Mouse (Mus musculus): ENCODE data around the gene Brpf3.

Brpf3 gene

GRCm38 (mm10) chr17:28872322-28872721, 71.4 kb downstream of the Brpf3 start:
- DNase-seq (ENCODE audit: low spot score in 2 of 2), result no peak

GRCm38 (mm10) chr17:28874216-28874615, 73.3 kb downstream of the Brpf3 start:
- no peak for DNase-seq (ENCODE audit: low spot score in 2 of 2)

GRCm38 (mm10) chr17:28874825-28875224, 73.9 kb downstream of the Brpf3 start:
- DNase-seq (ENCODE audit: low spot score in 2 of 2), result no peak

- DNase-seq (ENCODE audit: low spot score in 2 of 2), result peak; percentile 51 to 61
Observed at GRCm38 (mm10) chr17:28875316-28875715, 74.4 kb downstream of the Brpf3 start.

- DNase-seq (ENCODE audit: low spot score in 2 of 2), result no peak
Observed at GRCm38 (mm10) chr17:28876331-28876730, 75.4 kb downstream of the Brpf3 start.

- DNase-seq (ENCODE audit: low spot score in 2 of 2), result peak in 1 of 2 experiments; percentile 33
Observed at GRCm38 (mm10) chr17:28876821-28877220, 75.9 kb downstream of the Brpf3 start.

- peak; percentile 54 to 72 for DNase-seq (ENCODE audit: low spot score in 2 of 2)
Observed at GRCm38 (mm10) chr17:28879931-28880391, 79.1 kb downstream of the Brpf3 start.

- peak; percentile 45 to 50 for DNase-seq (ENCODE audit: low spot score in 2 of 2)
Observed at GRCm38 (mm10) chr17:28882316-28882715, 81.4 kb downstream of the Brpf3 start.

GRCm38 (mm10) chr17:28882810-28883209, 81.9 kb downstream of the Brpf3 start:
- DNase-seq (ENCODE audit: low spot score in 2 of 2), result no peak

- no peak for DNase-seq (ENCODE audit: low spot score in 2 of 2)
Observed at GRCm38 (mm10) chr17:28883941-28884516, 83.1 kb downstream of the Brpf3 start.

- no peak for DNase-seq (ENCODE audit: low spot score in 2 of 2)
Observed at GRCm38 (mm10) chr17:28885231-28885630, 84.3 kb downstream of the Brpf3 start.

GRCm38 (mm10) chr17:28886266-28886665, 85.4 kb downstream of the Brpf3 start:
- no peak for DNase-seq (ENCODE audit: low spot score in 2 of 2)

All from frontal cortex, postnatal 10 days (tissue).